Mouse (Mus musculus): ENCODE data around the gene Nr5a1.

DNA sequence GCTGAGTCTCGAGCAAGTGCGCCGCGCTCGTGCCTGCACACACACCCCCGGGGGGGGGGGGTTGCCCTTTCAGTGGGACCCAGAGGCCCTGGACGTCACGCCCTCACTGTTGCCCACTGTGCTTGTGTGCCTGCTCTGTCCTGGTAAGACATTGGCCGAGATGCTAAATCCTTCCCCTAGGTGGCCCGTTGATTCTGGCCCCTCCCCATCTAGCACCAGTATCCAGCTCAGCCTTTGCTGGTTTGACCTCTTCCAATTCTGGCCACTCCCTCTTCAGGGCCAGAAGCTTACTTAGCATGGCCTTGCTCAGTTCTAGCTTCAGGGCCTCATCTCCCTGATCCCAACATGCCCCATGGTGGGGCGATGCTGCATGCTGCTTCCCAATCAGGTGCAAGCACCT, 41.8 kb downstream of the Nr5a1 start:
- no peak for TF ChIP-seq SRF (IDR thresholded peaks at IDR 0.05; ENCODE audit: control insufficient read depth, insufficient read length, low read depth)
- TF ChIP-seq MYOD1 (IDR thresholded peaks at IDR 0.05; ENCODE audit: control insufficient read depth in 1 of 3, insufficient read length in 2 of 3, low read depth in 2 of 3): no peak
- TF ChIP-seq TCF12 (IDR thresholded peaks at IDR 0.05; ENCODE audit: insufficient read depth, poor library complexity, severe bottlenecking): no peak
- no peak for TF ChIP-seq POLR2A (IDR thresholded peaks at IDR 0.05; ENCODE audit: insufficient read length, low read depth)
- no peak for TF ChIP-seq MAX (IDR thresholded peaks at IDR 0.05; ENCODE audit: low read depth)
- TF ChIP-seq MYOG (IDR thresholded peaks at IDR 0.05; ENCODE audit: control insufficient read depth in 1 of 3, insufficient read depth in 1 of 3, insufficient read length in 2 of 3, low read depth in 2 of 3): no peak
- no peak for TF ChIP-seq E2F4 (IDR thresholded peaks at IDR 0.05; ENCODE audit: insufficient read depth)
- no peak for TF ChIP-seq POLR2AphosphoS2 (IDR thresholded peaks at IDR 0.05; ENCODE audit: insufficient read length, low read depth)
- no peak for TF ChIP-seq REST (IDR thresholded peaks at IDR 0.05; ENCODE audit: insufficient read depth, insufficient read length)
- TF ChIP-seq USF1 (IDR thresholded peaks at IDR 0.05; ENCODE audit: low read depth): no peak
